Mouse (Mus musculus) MEL (cell line): ENCODE measurements around the gene Scimp.

ENCODE experiments used
- BHLHE40 ChIP-seq: IDR thresholded peaks from 2 replicates; pipeline ENCODE4 v1.6.1; 2012; ENCODE audit warnings: low read depth, mild to moderate bottlenecking, inconsistent platforms, low read length, improper control_type of control experiment, borderline replicate concordance
- CTCF ChIP-seq, 3 experiments: IDR thresholded peaks in 2 of 3; conservative IDR thresholded peaks in 1 of 3; 2 replicates each; pipeline ENCODE4 v1.5.1; 2011 to 2012; ENCODE audit warnings: low read length in 3 of 3, low read depth in 2 of 3, mild to moderate bottlenecking in 2 of 3, improper control_type of control experiment in 1 of 3, inconsistent platforms in 1 of 3, mixed read lengths in 1 of 3, moderate library complexity in 1 of 3; ENCODE audit not compliant: control insufficient read depth in 1 of 3, insufficient read depth in 1 of 3, poor library complexity in 1 of 3, severe bottlenecking in 1 of 3
- ELF1 ChIP-seq: IDR thresholded peaks from 2 replicates; pipeline ENCODE4 v1.6.1; 2014; ENCODE audit warnings: low read depth, mild to moderate bottlenecking, inconsistent platforms, low read length, improper control_type of control experiment, moderate library complexity
- POLR2A ChIP-seq, 2 experiments: IDR thresholded peaks; 2 replicates each; pipeline ENCODE4 v1.6.1; 2011 to 2012; ENCODE audit warnings: low read length in 2 of 2, mild to moderate bottlenecking in 2 of 2, control low read depth in 1 of 2, improper control_type of control experiment in 1 of 2, low read depth in 1 of 2, moderate library complexity in 1 of 2; ENCODE audit not compliant: control insufficient read depth in 1 of 2, insufficient read depth in 1 of 2, poor library complexity in 1 of 2
- TAL1 ChIP-seq: IDR thresholded peaks from 2 replicates; pipeline ENCODE4 v1.6.1; 2012; ENCODE audit warnings: mild to moderate bottlenecking, inconsistent platforms, low read length, moderate library complexity, mixed read lengths
- USF1 ChIP-seq: IDR thresholded peaks from 2 replicates; pipeline ENCODE4 v1.6.1; 2014; ENCODE audit warnings: low read depth, mild to moderate bottlenecking, inconsistent platforms, low read length, improper control_type of control experiment, moderate library complexity
- ZC3H11A ChIP-seq: IDR thresholded peaks from 2 replicates; pipeline ENCODE4 v1.6.1; 2012; ENCODE audit warnings: low read depth, mild to moderate bottlenecking, inconsistent platforms, low read length, improper control_type of control experiment
- ZKSCAN1 ChIP-seq: IDR thresholded peaks from 2 replicates; pipeline ENCODE4 v1.6.1; 2012; ENCODE audit warnings: low read depth, mild to moderate bottlenecking, inconsistent platforms, low read length, improper control_type of control experiment, moderate library complexity
- ZMIZ1 ChIP-seq: IDR thresholded peaks from 2 replicates; pipeline ENCODE4 v1.6.1; 2012; ENCODE audit warnings: low read depth, mild to moderate bottlenecking, inconsistent platforms, low read length, improper control_type of control experiment, moderate library complexity
- ZNF384 ChIP-seq: IDR thresholded peaks from 2 replicates; pipeline ENCODE4 v1.6.1; 2012; ENCODE audit warnings: low read depth, mild to moderate bottlenecking, inconsistent platforms, low read length, improper control_type of control experiment

DNA sequence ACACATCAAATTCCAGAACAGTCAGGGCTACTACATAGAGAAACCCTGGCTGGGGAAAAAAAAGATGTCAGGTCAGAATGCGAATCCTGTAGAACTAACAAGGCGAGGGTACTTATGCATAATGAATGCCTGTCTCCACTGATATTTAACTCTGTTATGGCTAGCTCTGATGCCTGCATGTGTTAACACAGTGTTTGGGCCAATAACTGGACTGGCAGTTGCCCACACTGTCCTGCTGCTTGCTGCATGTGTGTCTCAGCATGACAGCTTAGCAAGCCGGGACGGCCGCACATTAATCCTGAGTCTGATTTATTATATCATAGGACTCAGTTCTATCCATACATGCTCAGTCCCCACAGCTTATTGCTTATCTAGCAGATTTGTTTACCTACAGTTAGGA, 1.3 kb downstream of the Scimp start:
- TF ChIP-seq POLR2A (IDR thresholded peaks at IDR 0.05; ENCODE audit: control insufficient read depth in 1 of 2, insufficient read depth in 1 of 2, low read depth in 1 of 2, low read length in 2 of 2, poor library complexity in 1 of 2) (no peak), ZC3H11A (no peak), ELF1 (no peak), BHLHE40 (no peak), ZKSCAN1 (no peak), ZNF384 (no peak), CTCF (IDR thresholded peaks at IDR 0.05 in 2 of 3, conservative IDR thresholded peaks at IDR 0.05 in 1 of 3; ENCODE audit: control insufficient read depth in 1 of 3, insufficient read depth in 1 of 3, low read depth in 2 of 3, low read length in 3 of 3, poor library complexity in 1 of 3, severe bottlenecking in 1 of 3) (no peak), ZMIZ1 (no peak), TAL1 (no peak), USF1 (no peak)
